Mouse (Mus musculus): Measurements from ENCODE around the gene Me1. TPM values are rescaled to one million over a fixed set of nuclear protein-coding genes. Genes with fewer than 3 reads are reported as not detected.

Gene Me1
- polyA plus RNA-seq, 1 experiment from 2014 or later: 21.7 TPM

GRCm38 (mm10) chr9:86683713-86684209, 12.0 kb downstream of the Me1 start:
- no peaks in the 10 kb centered on the region for H3K4me1 ChIP-seq (replicated peaks; ENCODE audit: insufficient read depth, low read length)
- no peak overlapping the region for H3K9ac ChIP-seq (ENCODE audit: low read depth, low read length)
- no peak for TF ChIP-seq CTCF (IDR thresholded peaks at IDR 0.05; ENCODE audit: low read depth)
- DNase-seq (ENCODE audit: low spot score) (no peak), ATAC-seq (replicated peaks; ENCODE audit: low FRiP score, low read depth) (peak; percentile 66; the same call in 1 of the 2 replicates)
- H3K9me3 ChIP-seq (replicated peaks; ENCODE audit: low read length): no peaks in the 10 kb centered on the region
- H3K27ac ChIP-seq: no peak overlapping the region
- no peak overlapping the region for H3K4me2 ChIP-seq (ENCODE audit: low read length)
- WGBS: 48% methylated on average over 8 of the region's 8 CpGs
- H3K36me3 ChIP-seq (ENCODE audit: insufficient read depth, low read length): no peaks in the 10 kb centered on the region
- no peaks in the 10 kb centered on the region for H3K27me3 ChIP-seq (ENCODE audit: insufficient read depth, low read length)
- no peak overlapping the region for H3K4me3 ChIP-seq (replicated peaks; ENCODE audit: low read depth, low read length)

DNA sequence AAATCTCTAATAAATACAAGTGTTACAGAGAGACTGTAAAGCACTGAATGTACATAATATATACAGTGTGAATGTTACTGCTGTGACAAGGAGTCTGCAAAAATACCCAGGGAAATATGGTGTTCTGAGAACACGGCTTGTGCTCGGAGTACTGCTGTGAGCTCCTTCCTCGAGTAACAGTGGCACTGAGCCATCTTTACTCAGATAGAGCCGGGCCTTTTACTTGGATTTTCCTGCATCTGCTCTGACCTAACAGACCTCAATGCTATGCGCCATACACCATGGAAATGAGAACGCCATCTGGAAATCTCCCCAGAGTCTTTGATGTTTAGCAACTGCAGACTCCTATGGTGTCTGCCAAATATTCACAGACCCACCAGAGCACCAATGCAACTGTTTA, 12.9 kb downstream of the Me1 start:
- TF ChIP-seq CTCF (IDR thresholded peaks at IDR 0.05; ENCODE audit: low read depth): no peak
- H3K9me3 ChIP-seq (replicated peaks; ENCODE audit: low read length): no peaks in the 10 kb centered on the region

GRCm38 (mm10) chr9:86682278-86682677, 13.5 kb downstream of the Me1 start:
- no peak for DNase-seq (ENCODE audit: low spot score)
- Histone ChIP-seq H3K4me2 (ENCODE audit: low read length) (no peak overlapping the region), H3K4me3 (replicated peaks; ENCODE audit: low read depth, low read length) (no peak overlapping the region), H3K27me3 (ENCODE audit: insufficient read depth, low read length) (no peaks in the 10 kb centered on the region), H3K4me1 (replicated peaks; ENCODE audit: insufficient read depth, low read length) (no peaks in the 10 kb centered on the region), H3K27ac (no peak overlapping the region), H3K36me3 (ENCODE audit: insufficient read depth, low read length) (no peaks in the 10 kb centered on the region), H3K9ac (ENCODE audit: low read depth, low read length) (no peak overlapping the region), H3K9me3 (replicated peaks; ENCODE audit: low read length) (no peaks in the 10 kb centered on the region)
- WGBS: 89% methylated on average over 4 of the region's 4 CpGs
- ATAC-seq (replicated peaks; ENCODE audit: low FRiP score, low read depth): no peak
- TF ChIP-seq CTCF (IDR thresholded peaks at IDR 0.05; ENCODE audit: low read depth): no peak

More for the DNA sequence above, 12.9 kb downstream of the Me1 start:
- H3K4me2 ChIP-seq (ENCODE audit: low read length): no peak overlapping the region
- no peaks in the 10 kb centered on the region for H3K27me3 ChIP-seq (ENCODE audit: insufficient read depth, low read length)
- H3K27ac ChIP-seq: no peak overlapping the region
- H3K36me3 ChIP-seq (ENCODE audit: insufficient read depth, low read length): no peaks in the 10 kb centered on the region
- no peak overlapping the region for H3K9ac ChIP-seq (ENCODE audit: low read depth, low read length)
- ATAC-seq (replicated peaks; ENCODE audit: low FRiP score, low read depth): no peak
- H3K4me1 ChIP-seq (replicated peaks; ENCODE audit: insufficient read depth, low read length): no peaks in the 10 kb centered on the region
- DNase-seq (ENCODE audit: low spot score): no peak
- no peak overlapping the region for H3K4me3 ChIP-seq (replicated peaks; ENCODE audit: low read depth, low read length)
- 76% methylated on average over 6 of the region's 6 CpGs for WGBS

DNA sequence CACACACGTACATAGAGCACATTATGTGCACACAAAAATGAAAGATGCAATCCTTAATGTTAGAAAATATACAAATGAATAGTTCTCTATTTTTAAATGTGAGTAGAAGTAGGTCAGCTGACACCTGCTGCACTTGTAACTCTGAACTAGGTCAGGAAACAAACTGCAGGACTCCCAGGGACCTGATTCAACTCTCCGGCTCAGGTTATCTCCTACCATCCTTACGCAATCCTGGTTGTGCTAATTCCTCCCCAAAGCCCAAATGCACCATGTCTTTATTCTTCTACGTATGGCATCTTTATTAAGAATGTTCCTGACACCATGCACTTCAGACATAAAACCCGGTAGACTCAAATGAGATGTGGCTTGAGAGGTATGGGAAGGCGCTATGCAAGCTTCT, 15.3 kb downstream of the Me1 start:
- 91% methylated on average over 6 of the region's 6 CpGs for WGBS
- Histone ChIP-seq H3K27me3 (ENCODE audit: insufficient read depth, low read length) (no peaks in the 10 kb centered on the region), H3K4me3 (replicated peaks; ENCODE audit: low read depth, low read length) (no peak overlapping the region), H3K4me1 (replicated peaks; ENCODE audit: insufficient read depth, low read length) (no peaks in the 10 kb centered on the region), H3K36me3 (ENCODE audit: insufficient read depth, low read length) (no peaks in the 10 kb centered on the region), H3K4me2 (ENCODE audit: low read length) (no peak overlapping the region), H3K27ac (no peak overlapping the region), H3K9me3 (replicated peaks; ENCODE audit: low read length) (no peaks in the 10 kb centered on the region), H3K9ac (ENCODE audit: low read depth, low read length) (no peak overlapping the region)
- no peak for TF ChIP-seq CTCF (IDR thresholded peaks at IDR 0.05; ENCODE audit: low read depth)
- DNase-seq (ENCODE audit: low spot score) (no peak), ATAC-seq (replicated peaks; ENCODE audit: low FRiP score, low read depth) (no peak)

GRCm38 (mm10) chr9:86679843-86680417, 15.8 kb downstream of the Me1 start:
- no peak overlapping the region for H3K9ac ChIP-seq (ENCODE audit: low read depth, low read length)
- H3K4me3 ChIP-seq (replicated peaks; ENCODE audit: low read depth, low read length): no peak overlapping the region
- no peak overlapping the region for H3K27ac ChIP-seq
- H3K4me2 ChIP-seq (ENCODE audit: low read length): no peak overlapping the region
- DNase-seq (ENCODE audit: low spot score): no peak
- H3K27me3 ChIP-seq (ENCODE audit: insufficient read depth, low read length): no peaks in the 10 kb centered on the region
- no peaks in the 10 kb centered on the region for H3K4me1 ChIP-seq (replicated peaks; ENCODE audit: insufficient read depth, low read length)
- no peak for ATAC-seq (replicated peaks; ENCODE audit: low FRiP score, low read depth)
- H3K36me3 ChIP-seq (ENCODE audit: insufficient read depth, low read length): no peaks in the 10 kb centered on the region
- WGBS: 86% methylated on average over 11 of the region's 11 CpGs
- no peak for TF ChIP-seq CTCF (IDR thresholded peaks at IDR 0.05; ENCODE audit: low read depth)
- H3K9me3 ChIP-seq (replicated peaks; ENCODE audit: low read length): no peaks in the 10 kb centered on the region

DNA sequence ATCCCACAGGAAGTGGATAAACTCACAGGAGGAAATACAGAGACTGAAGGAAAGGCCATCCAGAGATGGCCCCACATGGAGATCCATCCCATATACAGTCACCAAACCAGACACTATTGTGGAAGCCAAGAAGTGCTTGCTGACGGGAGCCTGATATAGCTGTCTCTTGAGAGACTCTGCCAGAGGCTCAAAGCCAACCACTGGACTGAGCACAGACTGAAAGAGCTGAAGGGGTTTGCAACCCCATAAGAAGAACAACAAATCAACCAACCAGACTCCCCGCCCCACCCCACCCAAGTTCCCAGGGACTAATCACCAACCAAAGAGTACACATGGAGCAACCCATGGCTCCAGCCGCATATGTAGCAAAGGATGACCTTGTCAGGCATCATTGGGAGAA, 19.5 kb downstream of the Me1 start:
- WGBS: 78% methylated on average over 3 of the region's 3 CpGs
- no peaks in the 10 kb centered on the region for H3K9me3 ChIP-seq (replicated peaks; ENCODE audit: low read length)
- no peaks in the 10 kb centered on the region for H3K4me1 ChIP-seq (replicated peaks; ENCODE audit: insufficient read depth, low read length)
- no peak for TF ChIP-seq CTCF (IDR thresholded peaks at IDR 0.05; ENCODE audit: low read depth)
- ATAC-seq (replicated peaks; ENCODE audit: low FRiP score, low read depth) (no peak), DNase-seq (ENCODE audit: low spot score) (no peak)
- no peak overlapping the region for H3K4me3 ChIP-seq (replicated peaks; ENCODE audit: low read depth, low read length)
- no peak overlapping the region for H3K9ac ChIP-seq (ENCODE audit: low read depth, low read length)
- no peaks in the 10 kb centered on the region for H3K36me3 ChIP-seq (ENCODE audit: insufficient read depth, low read length)
- no peaks in the 10 kb centered on the region for H3K27me3 ChIP-seq (ENCODE audit: insufficient read depth, low read length)
- H3K27ac ChIP-seq: no peak overlapping the region
- no peak overlapping the region for H3K4me2 ChIP-seq (ENCODE audit: low read length)

DNA sequence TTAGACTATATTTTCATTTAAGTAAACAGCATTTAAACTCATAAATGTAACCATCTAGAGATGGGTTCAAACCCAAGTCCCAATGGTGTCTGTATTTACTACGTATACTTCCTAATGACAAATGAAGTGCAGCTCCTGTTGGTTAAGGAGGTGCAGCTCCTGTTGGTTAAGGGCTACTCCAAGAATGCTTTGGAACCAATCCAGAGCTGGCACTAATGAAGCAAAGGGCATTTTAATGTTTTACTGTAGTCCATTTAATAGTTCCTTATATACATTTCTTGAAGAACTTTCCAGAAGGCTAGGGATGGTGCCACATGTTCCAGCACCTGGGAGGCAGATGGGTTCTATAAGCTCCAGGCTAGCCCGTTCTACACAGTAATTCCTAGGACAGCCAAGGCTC, 20.3 kb downstream of the Me1 start:
- H3K9ac ChIP-seq (ENCODE audit: low read depth, low read length): no peak overlapping the region

More for the DNA sequence above, 20.3 kb downstream of the Me1 start:
- WGBS: 90% methylated on average over 2 of the region's 2 CpGs
- no peak for ATAC-seq (replicated peaks; ENCODE audit: low FRiP score, low read depth)
- Histone ChIP-seq H3K27me3 (ENCODE audit: insufficient read depth, low read length) (no peaks in the 10 kb centered on the region), H3K4me1 (replicated peaks; ENCODE audit: insufficient read depth, low read length) (no peaks in the 10 kb centered on the region), H3K36me3 (ENCODE audit: insufficient read depth, low read length) (no peaks in the 10 kb centered on the region), H3K9me3 (replicated peaks; ENCODE audit: low read length) (no peaks in the 10 kb centered on the region), H3K27ac (no peak overlapping the region), H3K4me3 (replicated peaks; ENCODE audit: low read depth, low read length) (no peak overlapping the region), H3K4me2 (ENCODE audit: low read length) (no peak overlapping the region)
- no peak for TF ChIP-seq CTCF (IDR thresholded peaks at IDR 0.05; ENCODE audit: low read depth)
- DNase-seq (ENCODE audit: low spot score): no peak
